Mouse (Mus musculus) ES-CJ7 (cell line): Measurements from ENCODE around the gene Cysrt1.

Experiments used
- DNase-seq: peaks from one replicate; pipeline ENCODE4 v3.0.0; 2011; ENCODE audit warnings: low read depth, low spot score

Gene Cysrt1

DNA sequence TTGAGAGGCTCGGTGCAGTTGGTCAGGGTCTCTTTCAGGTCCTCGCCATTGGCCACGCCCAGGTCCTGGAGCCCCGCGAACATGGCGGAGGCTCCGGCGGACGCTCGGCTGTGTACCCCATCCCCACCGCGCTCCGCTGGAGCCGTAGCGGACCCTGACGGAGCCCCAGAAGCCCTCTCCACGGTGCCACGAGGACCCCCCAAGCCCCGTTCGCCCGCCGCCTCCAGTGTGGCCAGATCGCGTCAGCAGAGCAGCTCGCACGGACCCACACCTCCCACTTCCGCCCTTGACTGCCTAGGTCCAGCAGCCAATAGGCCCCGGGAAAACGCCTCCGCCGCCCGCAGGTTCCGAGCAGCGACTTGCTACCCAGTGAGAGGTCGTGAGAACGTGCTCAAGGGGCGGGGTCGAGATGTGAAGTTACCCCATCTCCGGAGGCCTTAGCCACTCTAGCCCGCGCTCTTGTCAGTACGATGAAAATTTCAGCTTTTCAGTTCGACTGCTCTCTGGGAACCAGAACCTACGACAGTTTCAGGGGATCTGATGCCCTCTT is 31.1 kb downstream of the Cysrt1 start, which contains the start of gene Nelfb:
TSS of gene Nelfb (minus strand) at position 369 of the 550 bp plus-strand sequence.
- DNase-seq = peak; percentile 95

DNA sequence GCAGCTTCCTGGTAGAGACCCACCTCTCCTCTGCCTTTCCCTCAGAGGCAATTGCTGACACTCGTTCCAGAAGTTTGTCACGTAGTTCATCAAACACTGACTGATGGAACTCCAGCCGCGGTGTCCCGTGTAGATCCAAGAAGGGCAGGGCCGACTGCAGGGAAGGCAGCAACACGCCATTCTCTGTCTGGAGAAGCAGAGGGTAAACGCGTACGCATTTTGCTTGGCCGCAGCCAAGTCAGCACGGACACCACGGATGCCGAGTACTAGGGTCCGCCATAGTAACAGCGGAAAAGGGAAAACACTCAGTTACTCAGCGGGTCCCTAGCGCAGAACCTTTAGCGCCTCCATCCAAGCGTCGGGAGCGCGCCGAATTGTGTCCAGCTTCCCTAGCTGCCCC is 31.6 kb downstream of the Cysrt1 start:
- DNase-seq = no peak

DNA sequence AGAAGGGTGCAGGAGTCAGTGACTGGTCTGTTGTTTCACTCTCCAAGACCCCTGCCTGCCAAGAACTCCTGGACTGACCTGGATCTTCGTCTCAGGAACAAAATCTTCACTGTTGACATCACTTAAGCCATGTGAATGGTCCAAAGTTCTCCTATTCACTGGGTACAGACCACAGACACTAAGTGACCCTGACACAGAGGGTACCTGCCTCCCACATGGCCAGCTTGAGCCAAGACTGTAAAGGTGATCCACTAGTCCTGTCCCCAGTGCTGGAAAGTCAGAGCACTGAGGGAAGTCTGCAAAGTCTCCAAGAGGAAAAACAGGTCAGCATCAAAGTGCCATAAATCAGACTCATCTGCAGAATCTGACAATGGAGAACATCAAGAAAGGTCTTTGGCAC is 34.7 kb downstream of the Cysrt1 start:
- DNase-seq = no peak

DNA sequence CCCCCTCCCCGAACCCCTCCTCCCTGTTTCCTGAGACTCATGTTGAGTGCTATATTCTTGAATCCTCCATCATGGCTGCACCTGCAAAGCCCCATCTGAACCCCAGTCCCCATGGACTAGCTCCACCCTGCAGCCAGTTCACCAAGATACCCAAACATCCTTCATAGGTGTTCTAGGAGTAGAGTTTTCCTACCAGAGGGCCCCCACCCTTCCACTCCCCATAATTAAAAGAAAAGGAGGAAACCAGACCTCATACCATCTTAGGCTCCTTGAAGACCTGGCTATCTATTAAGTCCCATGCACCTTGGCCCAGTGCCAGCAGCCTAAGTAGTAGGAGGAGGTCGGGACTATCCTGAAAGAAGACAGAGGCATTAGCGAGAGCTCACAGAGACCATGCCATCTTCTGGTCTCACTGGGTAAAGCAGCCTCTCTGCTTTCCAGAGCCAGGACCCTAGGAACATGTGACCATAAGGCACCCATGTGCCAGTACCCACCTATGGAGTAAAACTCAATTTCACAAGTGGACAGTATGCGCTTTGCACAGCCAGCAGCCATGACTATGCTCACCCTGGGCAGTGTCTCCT is 38.5 kb downstream of the Cysrt1 start:
- peak; percentile 68 for DNase-seq

GRCm38 (mm10) chr2:25200631-25201030 is 41.6 kb downstream of the Cysrt1 start:
- no peak for DNase-seq

GRCm38 (mm10) chr2:25197946-25198345 is 44.3 kb downstream of the Cysrt1 start:
- DNase-seq = no peak

GRCm38 (mm10) chr2:25197191-25197590 is 45.1 kb downstream of the Cysrt1 start:
- no peak for DNase-seq

- peak; percentile 85 for DNase-seq
These were observed 45.9 kb downstream of the Cysrt1 start, which contains the start of gene Tor4a for GRCm38 (mm10) chr2:25196172-25196954. Gene Tor4a, minus strand, starts transcription at chr2:25196886.

GRCm38 (mm10) chr2:25195211-25196156 is 46.8 kb downstream of the Cysrt1 start:
- peak; percentile 51 for DNase-seq

- DNase-seq = no peak
These were observed 47.6 kb downstream of the Cysrt1 start for GRCm38 (mm10) chr2:25194486-25195171.

GRCm38 (mm10) chr2:25194006-25194405 is 48.2 kb downstream of the Cysrt1 start:
- no peak for DNase-seq

GRCm38 (mm10) chr2:25193330-25193770 is 48.9 kb downstream of the Cysrt1 start:
- peak; percentile 96 for DNase-seq
